Mouse (Mus musculus) lung, postnatal 0 days (tissue): ENCODE results near the gene Kcnn1. TPM values are rescaled to one million over a fixed set of nuclear protein-coding genes. Genes with fewer than 3 reads are reported as not detected.

Experiments
- ATAC-seq: fragments of 200-750 bp; cut with Nextera tagmentation; 2 replicates; pipeline ENCODE4 v1.8.0; 2017; ENCODE audit warnings: moderate library complexity
- DNase-seq: peaks from one replicate; pipeline ENCODE4 v3.0.0-alpha.2; 2016; ENCODE audit warnings: low spot score
- H3K27ac ChIP-seq: fragments of 300-500 bp; sonication (generic); 2 replicates; pipeline ENCODE4 v1.5.1; 2014; ENCODE audit warnings: antibody characterized with exemption, mild to moderate bottlenecking, low read length, mixed read lengths
- H3K27me3 ChIP-seq: fragments of 300-500 bp; sonication (generic); replicated peaks from 2 replicates; pipeline ENCODE4 v1.6.1; 2014; ENCODE audit warnings: low read length, mixed read lengths; ENCODE audit not compliant: insufficient read depth
- H3K36me3 ChIP-seq: fragments of 300-500 bp; sonication (generic); 2 replicates; pipeline ENCODE4 v1.6.1; 2014; ENCODE audit warnings: low read length, mixed read lengths; ENCODE audit not compliant: insufficient read depth
- H3K4me1 ChIP-seq: fragments of 300-500 bp; sonication (generic); 2 replicates; pipeline ENCODE4 v1.6.1; 2014; ENCODE audit warnings: antibody characterized with exemption, low read depth, low read length, mixed read lengths; ENCODE audit not compliant: insufficient read depth
- H3K4me2 ChIP-seq: fragments of 300-500 bp; sonication (generic); replicated peaks from 2 replicates; pipeline ENCODE4 v1.6.1; 2014; ENCODE audit warnings: low read depth, mild to moderate bottlenecking, low read length, moderate library complexity, mixed read lengths
- H3K4me3 ChIP-seq: fragments of 300-500 bp; sonication (generic); 2 replicates; pipeline ENCODE4 v1.5.1; 2014; ENCODE audit warnings: low read depth, low read length
- H3K9ac ChIP-seq: fragments of 300-500 bp; sonication (generic); replicated peaks from 2 replicates; pipeline ENCODE4 v1.6.1; 2014; ENCODE audit warnings: low read depth, mild to moderate bottlenecking
- H3K9me3 ChIP-seq: fragments of 300-500 bp; sonication (generic); 2 replicates; pipeline ENCODE4 v1.6.1; 2016; ENCODE audit warnings: low read length, mixed read lengths
- CTCF ChIP-seq: IDR thresholded peaks from 2 replicates; pipeline ENCODE4 v1.5.1; 2016; ENCODE audit warnings: antibody characterized with exemption, mild to moderate bottlenecking
- EP300 ChIP-seq: IDR thresholded peaks from 2 replicates; pipeline ENCODE4 v1.6.1; 2016; ENCODE audit warnings: antibody characterized with exemption, mild to moderate bottlenecking, control low read depth
- WGBS: fragments of 180-500 bp; shearing (Covaris S2); extraction: QIAGEN DNeasy Blood & Tissue Kit; methylation state at CpG from one replicate; pipeline ENCODE4 v1.1.7; 2014; 5-methylcytosine and 5-hydroxymethylcytosine counted together
- polyA plus RNA-seq: library from polyadenylated mRNA; unstranded; fragments of >200 nt; fragmentation: Nextera tagmentation; extraction: Ambion mirVana; gene quantifications from 2 replicates; pipeline ENCODE4 v1.2.1, GENCODE M21; 2015

The Kcnn1 gene
- polyA plus RNA-seq, 1 experiment from 2014 or later = 0.25 TPM

- no peaks in the 10 kb centered on the region for H3K9me3 ChIP-seq
- H3K4me2 ChIP-seq = no peak overlapping the region
- H3K27me3 ChIP-seq = no peaks in the 10 kb centered on the region
- 62% methylated on average over 4 of the region's 4 CpGs for WGBS
- H3K4me1 ChIP-seq = 0 out of 2 replicates have a peak, but pooled peaks cover 3% of the 10 kb centered on the region
- H3K9ac ChIP-seq = no peak overlapping the region
- no peak for TF ChIP-seq CTCF
- no peak for TF ChIP-seq EP300
- H3K4me3 ChIP-seq = no peak overlapping the region
- H3K36me3 ChIP-seq = no peaks in the 10 kb centered on the region
- no peak overlapping the region for H3K27ac ChIP-seq
- ATAC-seq (no peak), DNase-seq (no peak)
These were observed 16.4 kb upstream of the Kcnn1 start for GRCm38 (mm10) chr8:70879500-70879899.

GRCm38 (mm10) chr8:70878178-70878577 is 15.1 kb upstream of the Kcnn1 start:
- 40% methylated on average over 2 of the region's 2 CpGs for WGBS
- ATAC-seq (no peak), DNase-seq (no peak)
- Histone ChIP-seq H3K4me1 (0 out of 2 replicates have a peak, but pooled peaks cover 3% of the 10 kb centered on the region), H3K36me3 (no peaks in the 10 kb centered on the region), H3K4me2 (no peak overlapping the region), H3K9me3 (no peaks in the 10 kb centered on the region), H3K27me3 (no peaks in the 10 kb centered on the region), H3K4me3 (no peak overlapping the region), H3K9ac (no peak overlapping the region), H3K27ac (no peak overlapping the region)
- TF ChIP-seq EP300 = no peak
- no peak for TF ChIP-seq CTCF

GRCm38 (mm10) chr8:70876382-70876781 is 13.3 kb upstream of the Kcnn1 start:
- no peak for ATAC-seq
- 35% methylated on average over 4 of the region's 4 CpGs for WGBS
- TF ChIP-seq EP300 = no peak
- no peak for TF ChIP-seq CTCF

GRCm38 (mm10) chr8:70874441-70874840 is 11.4 kb upstream of the Kcnn1 start:
- no peak for ATAC-seq
- Histone ChIP-seq H3K9ac (no peak overlapping the region), H3K4me2 (no peak overlapping the region), H3K27me3 (no peaks in the 10 kb centered on the region), H3K9me3 (no peaks in the 10 kb centered on the region), H3K4me1 (peaks cover 4% of the 10 kb centered on the region; the same call in 1 of the 2 replicates), H3K27ac (no peak overlapping the region), H3K36me3 (no peaks in the 10 kb centered on the region), H3K4me3 (no peak overlapping the region)
- WGBS = 89% methylated on average over 13 of the region's 13 CpGs
- no peak for DNase-seq
- no peak for TF ChIP-seq CTCF

More at GRCm38 (mm10) chr8:70876382-70876781, 13.3 kb upstream of the Kcnn1 start:
- Histone ChIP-seq H3K36me3 (no peaks in the 10 kb centered on the region), H3K9ac (no peak overlapping the region), H3K4me1 (peaks cover 8% of the 10 kb centered on the region; the same call in 1 of the 2 replicates), H3K27ac (no peak overlapping the region), H3K4me2 (no peak overlapping the region), H3K9me3 (no peaks in the 10 kb centered on the region), H3K4me3 (no peak overlapping the region), H3K27me3 (no peaks in the 10 kb centered on the region)
- no peak for DNase-seq

- whole genome bisulfite sequencing = under 1% methylated on average over 46 of the region's 46 CpGs
- no peaks in the 10 kb centered on the region for H3K36me3 ChIP-seq
These were observed 10.4 kb upstream of the Kcnn1 start, which contains the start of gene Ccdc124 for GRCm38 (mm10) chr8:70873364-70873985. Ccdc124 (minus strand) TSS chr8:70873935.

GRCm38 (mm10) chr8:70872643-70873363 is 9.7 kb upstream of the Kcnn1 start:
- WGBS = under 1% methylated on average over 31 of the region's 31 CpGs
- no peaks in the 10 kb centered on the region for H3K36me3 ChIP-seq
- TF ChIP-seq CTCF = no peak
- TF ChIP-seq EP300 = no peak
- peak overlapping the region; percentile 85 for H3K4me2 ChIP-seq
- peak overlapping the region; percentile 68 for H3K27ac ChIP-seq
- no peaks in the 10 kb centered on the region for H3K9me3 ChIP-seq
- ATAC-seq (no peak), DNase-seq (peak; percentile 35)
- H3K4me3 ChIP-seq = peak overlapping the region; percentile 74
- peak overlapping the region; percentile 84 for H3K9ac ChIP-seq
- no peaks in the 10 kb centered on the region for H3K27me3 ChIP-seq
- peaks cover 4% of the 10 kb centered on the region; the same call in 1 of the 2 replicates for H3K4me1 ChIP-seq

More at GRCm38 (mm10) chr8:70873364-70873985, 10.4 kb upstream of the Kcnn1 start, which contains the start of gene Ccdc124:
- Histone ChIP-seq H3K27me3 (no peaks in the 10 kb centered on the region), H3K4me3 (peak within 1 kb of the TSS; percentile 74), H3K9ac (peak within 1 kb of the TSS; percentile 84), H3K4me1 (peaks cover 4% of the 10 kb centered on the region; the same call in 1 of the 2 replicates), H3K4me2 (peak within 1 kb of the TSS; percentile 85), H3K27ac (peak within 1 kb of the TSS; percentile 68), H3K9me3 (no peaks in the 10 kb centered on the region)
- peak; percentile 95 for ATAC-seq
- DNase-seq = peak; percentile 96
- TF ChIP-seq EP300 (no peak), CTCF (peak; percentile 99)
